Mouse (Mus musculus): ENCODE data around the gene Prmt3.

Prmt3 gene

DNA sequence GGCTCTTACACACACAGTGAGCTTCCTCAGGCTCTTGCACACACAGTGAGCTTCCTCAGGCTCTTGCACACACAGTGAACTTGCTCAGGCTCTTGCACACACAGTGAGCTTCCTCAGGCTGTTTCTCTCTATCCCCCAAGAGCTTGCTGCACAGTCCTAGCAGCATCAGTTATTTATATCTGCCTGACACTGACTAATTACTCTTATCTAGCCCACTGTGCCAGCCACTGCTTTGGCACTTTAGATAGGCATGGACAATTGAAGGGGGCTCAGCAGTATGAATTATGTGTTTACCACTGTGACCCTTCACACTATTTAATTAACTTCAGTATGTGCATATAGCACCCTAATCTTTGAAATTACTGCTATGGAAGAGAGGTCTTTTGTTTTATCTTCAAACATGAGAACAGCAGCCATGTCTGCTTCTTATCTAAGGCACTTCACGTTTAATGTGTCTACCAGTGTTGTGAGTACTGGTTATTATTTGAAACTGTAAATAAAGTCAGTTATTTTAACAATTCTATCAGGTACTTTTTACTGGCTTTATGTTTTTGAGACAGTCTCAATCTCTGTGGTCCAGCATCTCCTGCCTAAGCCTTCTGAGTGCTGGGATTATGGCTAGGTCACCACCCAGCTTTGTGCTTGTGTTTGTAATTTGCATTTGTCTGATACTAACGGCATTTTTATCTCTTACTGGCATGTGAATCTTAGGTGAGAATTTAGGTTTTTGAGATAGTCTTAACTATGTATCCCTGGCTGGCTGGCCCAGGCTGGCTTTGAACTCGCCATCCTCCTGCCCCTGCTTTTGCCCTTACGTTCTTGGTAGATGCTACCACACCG lies 75.4 kb downstream of the Prmt3 start:
- in situ Hi-C loops (cut with MboI, MseI) = no loop called here

DNA sequence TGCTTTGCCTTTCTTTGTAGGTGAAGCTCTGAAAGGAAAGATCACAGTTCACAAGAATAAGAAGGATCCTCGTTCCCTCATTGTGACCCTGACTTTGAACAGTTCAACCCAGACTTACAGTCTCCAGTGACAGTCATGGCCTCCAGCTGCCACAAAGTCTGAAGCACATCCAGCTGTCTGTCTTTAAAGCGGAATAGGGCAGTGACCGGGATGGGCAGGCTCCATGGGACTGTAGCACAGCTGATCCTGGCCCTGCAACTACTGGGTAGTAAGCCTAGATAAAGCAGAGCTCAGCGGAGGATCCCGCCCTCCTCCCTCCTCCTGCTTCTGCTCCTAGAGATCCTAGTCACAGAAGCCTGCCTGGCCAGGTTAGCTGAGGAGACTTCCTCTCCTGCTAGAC lies 79.2 kb downstream of the Prmt3 start:
- in situ Hi-C loops (cut with MboI, MseI) = no loop called here

DNA sequence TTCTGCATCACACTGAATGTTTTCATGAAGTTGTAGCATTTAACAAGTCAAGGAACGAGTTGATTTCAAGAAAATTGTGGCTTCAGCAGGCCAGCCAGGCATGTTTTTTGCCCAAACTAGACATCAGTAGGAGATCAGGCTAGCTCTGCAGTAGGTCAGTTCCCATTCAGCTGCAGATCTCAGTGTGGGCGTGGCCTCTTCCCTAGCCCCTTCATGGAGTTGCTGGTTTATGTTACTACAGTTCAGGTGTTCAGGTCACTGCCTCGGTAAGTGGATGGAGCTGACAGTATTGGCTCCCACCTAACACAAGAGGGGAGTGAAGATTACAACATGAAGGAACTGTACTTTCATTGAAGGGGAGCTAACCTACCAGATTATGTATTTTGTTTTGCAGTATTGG lies 80.1 kb downstream of the Prmt3 start:
- in situ Hi-C loops (cut with MboI, MseI) = no loop called here

DNA sequence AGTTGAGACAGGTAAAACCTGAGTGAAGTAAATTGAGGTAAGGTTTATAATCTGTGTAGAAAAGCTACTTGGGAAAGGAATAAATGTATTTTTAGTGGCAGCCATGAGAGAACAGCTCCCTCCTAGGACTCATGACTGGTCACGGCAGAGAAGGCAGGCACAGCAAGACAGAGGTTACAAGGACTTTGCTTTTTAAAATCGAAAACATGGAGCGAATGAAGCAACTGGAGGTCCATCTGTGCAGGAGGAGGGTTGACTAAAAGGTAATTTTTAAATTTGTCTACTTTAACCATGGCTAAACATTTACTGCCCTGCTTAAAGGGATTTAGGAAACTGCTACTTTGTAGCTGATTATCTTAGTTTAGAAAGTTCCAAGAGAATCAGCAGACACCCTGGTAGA lies 81.7 kb downstream of the Prmt3 start:
- in situ Hi-C loops (cut with MboI, MseI) = no loop called here

DNA sequence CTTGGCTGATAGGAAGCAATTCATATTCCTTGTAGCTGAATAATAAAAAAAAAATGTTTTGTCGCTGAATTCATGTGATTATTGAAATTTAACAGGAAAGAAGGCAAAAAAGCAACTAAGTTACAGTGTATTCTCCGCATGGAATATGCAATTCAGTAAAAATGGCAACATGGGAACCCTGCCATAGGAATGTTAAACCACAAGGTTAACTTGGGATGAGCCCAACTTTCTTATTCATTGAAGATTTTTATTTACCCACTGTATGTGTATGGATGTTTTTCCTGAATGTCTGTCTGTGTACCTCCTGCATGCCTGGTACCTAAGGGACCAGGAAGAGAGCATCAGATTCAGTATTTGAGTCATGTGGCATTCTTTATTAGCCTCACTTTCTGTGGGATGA lies 83.0 kb downstream of the Prmt3 start:
- in situ Hi-C loops (cut with MboI, MseI) = no loop called here

DNA sequence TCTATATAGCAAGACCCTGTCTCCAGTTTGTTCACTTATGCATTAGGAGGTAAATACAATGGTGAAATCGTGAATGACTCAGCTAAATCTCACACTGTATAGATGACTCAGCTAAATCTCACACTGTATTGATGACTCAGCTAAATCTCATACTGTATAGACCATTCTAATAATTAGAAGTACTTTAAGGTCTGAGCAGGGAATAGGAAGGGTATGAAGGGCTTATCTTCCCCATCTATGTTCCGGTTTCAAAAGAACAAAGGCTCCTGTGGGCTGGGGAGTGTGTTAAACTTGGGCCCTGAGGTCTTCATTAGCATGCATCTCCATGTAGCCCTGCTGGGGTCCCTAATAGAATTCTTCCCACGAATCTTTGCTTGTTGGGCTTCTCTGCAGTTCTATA lies 85.6 kb downstream of the Prmt3 start:
- in situ Hi-C loops (cut with MboI, MseI) = no loop called here

DNA sequence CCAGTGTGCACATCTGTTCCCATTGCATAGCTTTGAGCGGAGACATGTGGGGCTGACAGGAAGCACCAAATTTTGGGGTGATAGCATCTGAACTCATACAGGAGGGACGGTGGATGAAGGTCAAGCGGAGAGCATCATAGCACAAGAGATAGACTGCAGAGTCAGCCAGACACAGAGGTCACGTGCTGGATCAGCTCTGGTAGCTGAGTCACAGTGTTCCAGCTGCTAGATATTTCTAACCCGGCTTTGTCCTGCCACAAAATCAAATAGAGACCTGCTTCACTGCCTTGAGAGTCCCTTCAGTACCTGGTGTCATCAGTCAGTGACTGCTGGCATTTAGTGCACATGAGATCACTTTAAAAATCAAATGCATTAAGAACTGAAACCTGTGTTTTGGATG lies 91.5 kb downstream of the Prmt3 start:
- in situ Hi-C loops (cut with MboI, MseI) = no loop called here

DNA sequence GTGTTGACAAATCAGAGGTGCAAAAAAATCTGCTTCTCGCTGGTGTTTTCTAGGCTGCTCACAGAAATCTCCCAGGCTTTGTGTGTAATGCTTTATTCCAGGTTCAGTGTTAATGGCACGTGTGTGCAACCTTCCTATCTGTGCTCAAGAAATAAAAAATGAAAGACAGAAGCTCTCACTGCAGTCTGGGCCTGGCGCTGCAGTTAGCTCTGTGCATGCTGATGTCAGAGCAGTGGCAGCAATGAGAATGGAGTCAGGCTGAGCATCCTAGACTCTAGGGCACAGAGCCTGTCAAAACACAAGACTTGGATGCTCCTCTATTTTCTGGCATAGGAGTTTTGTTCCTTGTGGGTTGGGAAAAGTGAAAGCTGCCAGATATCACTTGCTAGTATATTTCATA lies 92.1 kb downstream of the Prmt3 start:
- in situ Hi-C loops (cut with MboI, MseI) = no loop called here

DNA sequence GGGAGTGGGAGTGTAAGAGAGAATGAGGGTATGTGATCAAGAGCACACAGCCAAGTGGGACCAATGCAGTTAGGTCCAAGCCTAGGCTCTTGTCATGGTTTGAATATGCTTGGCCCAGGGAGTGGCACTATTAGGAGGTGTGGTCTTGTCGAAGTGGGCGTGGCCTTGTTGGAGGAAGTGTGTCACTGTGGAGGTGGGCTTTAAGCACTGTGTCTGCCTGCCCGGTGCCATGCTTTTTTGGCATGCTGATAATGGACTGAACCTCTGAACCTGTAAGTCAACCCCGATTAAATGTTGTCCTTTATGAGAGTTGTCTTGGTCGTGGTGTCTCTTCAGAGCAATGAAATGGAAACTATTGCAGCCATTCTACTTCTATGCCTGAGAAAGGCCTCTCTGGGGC lies 99.2 kb downstream of the Prmt3 start:
- in situ Hi-C loops (cut with MboI, MseI) = no loop called here

DNA sequence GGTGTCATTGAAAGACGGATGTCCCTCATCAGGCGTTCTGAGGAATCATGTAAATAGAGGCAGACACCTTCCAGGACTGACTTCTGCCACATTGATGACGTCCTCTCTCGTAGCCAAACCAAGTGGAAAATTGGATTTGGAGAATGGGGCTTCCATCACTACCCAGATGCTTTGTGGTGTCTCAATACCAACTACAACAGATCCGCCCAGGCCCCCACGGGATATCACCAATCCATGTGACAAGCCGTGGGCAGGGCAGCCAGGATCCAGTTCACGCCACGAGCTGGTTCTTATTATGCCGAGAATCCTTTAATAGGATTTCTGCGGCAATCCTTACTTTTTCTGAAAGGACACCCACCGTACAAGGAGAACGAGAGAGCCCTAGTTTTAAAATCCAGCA lies 100.9 kb downstream of the Prmt3 start:
- in situ Hi-C loops (cut with MboI, MseI) = no loop called here

DNA sequence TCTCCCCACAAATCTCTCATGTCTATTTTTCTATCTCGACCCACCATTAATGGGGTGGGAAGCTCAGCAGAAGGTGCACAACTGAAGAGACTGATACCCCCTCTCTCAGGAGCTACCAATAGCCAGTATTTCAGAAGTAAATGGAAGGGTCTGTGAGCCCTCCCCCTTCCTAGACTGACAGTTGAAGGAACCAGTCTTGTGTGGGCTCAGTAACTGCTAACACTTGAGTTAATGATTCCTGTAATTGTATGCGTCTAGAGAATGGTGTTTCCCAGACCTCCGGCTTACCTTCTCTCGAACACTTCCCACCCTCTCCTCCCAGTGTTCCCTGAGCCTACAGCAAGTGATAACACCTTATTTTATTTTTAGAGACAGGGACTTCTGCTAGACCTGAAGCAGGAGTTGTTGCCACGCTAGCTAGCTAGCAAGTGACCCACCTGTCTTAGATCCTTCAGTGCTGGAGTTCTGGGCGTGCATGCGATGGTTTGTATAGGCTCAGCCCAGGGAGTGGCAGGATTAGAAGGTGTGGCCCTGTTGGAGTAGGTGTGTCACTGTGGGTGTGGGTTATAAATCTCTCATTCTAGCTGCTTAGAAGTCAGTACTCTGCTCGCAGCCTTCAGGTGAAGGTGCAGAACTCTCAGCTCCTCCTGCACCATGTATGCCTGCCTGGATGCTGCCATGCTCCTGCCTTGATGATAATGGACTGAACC lies 102.0 kb downstream of the Prmt3 start:
- in situ Hi-C loops (cut with MboI, MseI) = no loop called here

DNA sequence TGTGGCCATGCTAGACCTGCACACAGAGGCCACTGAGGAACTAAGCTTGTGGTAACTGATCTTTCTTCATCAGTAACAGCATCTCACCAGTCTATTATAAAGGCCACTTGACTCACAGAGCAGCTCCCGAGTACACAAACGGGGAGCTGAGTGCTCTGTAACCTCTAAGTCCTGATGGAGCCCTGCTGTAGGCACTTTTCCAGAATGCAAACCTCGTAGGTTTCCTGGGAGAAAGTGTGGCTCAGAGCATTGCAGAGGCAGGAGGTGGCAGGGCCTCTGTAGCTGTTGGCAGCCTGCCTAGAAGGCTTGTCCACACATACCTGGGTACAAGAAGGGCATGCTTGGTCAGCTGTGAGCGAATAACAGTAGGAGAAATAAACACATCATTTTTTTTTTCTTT lies 104.1 kb downstream of the Prmt3 start:
- in situ Hi-C loops (cut with MboI, MseI) = no loop called here

DNA sequence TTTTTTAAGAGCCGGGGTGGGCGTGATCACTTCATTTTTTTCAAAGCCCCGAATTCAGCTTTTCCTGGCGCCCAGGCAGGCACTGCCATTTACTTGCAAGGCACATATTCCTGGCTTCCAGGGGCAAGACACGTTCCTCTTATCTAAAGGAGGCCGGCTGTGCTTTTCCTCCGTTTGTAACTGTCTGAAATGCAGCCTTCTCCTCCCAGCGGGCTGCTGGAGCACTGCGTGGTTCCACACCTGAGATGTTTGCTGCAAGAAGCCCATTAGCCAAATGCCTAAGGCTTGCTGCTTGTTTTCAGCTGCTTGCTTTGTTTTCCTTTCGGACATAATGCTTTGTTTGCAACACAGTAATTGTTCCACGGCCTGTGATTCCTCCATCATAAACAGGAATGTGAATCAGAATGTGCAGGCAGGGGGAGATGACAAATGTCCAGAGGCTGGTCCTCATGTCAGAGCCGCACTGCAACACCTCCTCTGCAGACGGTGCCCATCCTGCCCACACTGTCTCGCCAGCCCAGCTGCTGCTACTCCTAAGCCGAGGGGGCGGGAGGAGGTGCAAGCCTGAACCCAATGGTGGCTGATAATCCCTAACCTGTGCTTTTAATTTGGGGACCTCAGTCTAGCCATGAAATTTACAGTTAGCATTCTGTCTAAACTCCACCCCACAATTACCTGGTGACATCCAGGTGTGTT lies 104.7 kb downstream of the Prmt3 start:
- in situ Hi-C loops (cut with MboI, MseI) = no loop called here

DNA sequence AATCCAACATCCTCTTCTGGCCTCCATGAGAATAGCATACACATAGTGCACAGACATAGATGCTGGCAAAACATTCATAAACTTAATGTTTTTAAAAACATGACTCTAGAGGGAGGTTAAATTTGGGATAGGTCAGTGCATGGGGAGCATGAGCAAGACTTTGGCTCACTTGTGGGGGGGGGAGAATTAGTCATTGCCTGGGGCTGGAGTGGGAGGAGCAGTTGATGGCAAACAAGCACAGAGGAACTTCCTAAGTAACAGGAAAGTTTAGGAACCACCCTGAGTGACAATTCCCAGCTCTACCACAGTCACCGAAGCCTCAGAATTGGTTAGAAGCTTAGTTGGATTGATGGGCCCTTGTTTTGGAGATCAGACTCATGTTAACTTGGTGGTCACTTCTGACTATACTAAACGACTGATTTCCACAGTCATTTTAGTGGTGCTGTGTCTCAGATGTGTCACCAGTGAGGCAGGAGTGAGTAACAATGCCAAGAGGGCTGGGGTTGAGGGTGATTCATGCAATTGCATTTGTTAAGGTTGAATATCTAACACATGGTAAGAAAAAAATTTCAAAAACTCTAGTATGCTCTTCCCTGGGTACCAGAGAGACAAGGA lies 109.7 kb downstream of the Prmt3 start:
- in situ Hi-C loops (cut with MboI, MseI) = no loop called here

DNA sequence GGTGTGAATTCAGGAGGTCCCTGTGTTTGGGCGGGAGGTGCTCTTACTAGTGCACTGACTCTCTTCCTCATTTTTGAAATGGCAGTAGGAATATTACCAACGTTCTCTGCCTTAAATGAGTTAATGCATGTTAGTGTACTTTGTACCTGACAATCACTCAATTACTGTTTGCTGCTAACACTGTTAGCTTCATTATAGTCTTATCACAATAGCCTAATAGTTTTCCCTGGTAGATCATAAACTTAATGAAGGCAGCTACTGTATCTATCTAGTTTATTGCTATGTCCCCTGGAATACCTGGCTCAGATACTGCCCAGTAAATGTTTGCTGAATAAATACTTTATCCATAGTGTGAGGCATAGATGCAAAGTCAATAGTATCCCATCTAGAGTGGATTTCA lies 116.6 kb downstream of the Prmt3 start:
- in situ Hi-C loops (cut with MboI, MseI) = no loop called here

DNA sequence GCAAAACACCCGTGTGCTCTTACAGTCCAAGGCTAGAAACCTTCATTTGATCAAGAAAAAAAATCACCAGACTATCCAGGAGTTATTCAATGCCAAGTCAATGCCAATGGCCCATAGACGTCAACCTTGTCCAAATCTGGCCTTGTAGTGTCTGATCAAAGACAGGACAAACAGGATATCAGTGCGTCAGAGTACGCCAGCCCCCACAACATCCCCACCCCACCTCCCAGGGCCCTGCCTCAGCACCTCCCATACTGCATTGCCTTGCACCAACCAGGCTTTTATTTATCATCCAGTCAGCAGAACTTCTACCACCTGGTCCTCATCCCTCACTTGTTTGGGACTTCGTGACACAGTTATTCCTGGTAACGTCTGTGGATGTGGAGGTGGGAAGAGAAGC lies 117.2 kb downstream of the Prmt3 start:
- in situ Hi-C loops (cut with MboI, MseI) = no loop called here

DNA sequence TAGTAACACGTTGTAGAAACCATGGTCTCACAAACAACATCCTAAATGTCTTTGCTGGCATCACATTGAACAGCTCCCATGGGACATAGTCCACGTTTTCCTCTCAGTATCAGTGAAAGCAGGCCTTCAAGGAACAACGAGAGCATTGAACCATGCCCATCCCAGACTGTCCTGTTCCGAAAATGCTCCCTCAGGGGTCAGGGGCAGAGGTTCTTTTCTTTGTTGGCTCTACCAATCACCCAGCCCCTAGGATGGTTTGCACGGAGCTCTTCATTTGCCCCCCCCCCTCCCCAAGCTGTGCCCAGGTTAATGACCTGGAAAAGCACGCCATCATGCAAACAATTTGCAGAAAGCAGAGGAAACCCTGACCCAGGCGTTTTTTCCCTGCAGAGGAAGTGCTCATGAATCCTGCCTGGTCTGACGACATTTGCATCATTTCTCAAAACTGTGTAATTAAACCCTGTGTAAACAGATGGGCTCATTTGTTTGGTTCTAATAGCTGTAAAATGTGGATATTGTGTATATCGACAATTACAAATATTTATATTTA lies 123.9 kb downstream of the Prmt3 start:
- in situ Hi-C loops (cut with MboI, MseI) = no loop called here

DNA sequence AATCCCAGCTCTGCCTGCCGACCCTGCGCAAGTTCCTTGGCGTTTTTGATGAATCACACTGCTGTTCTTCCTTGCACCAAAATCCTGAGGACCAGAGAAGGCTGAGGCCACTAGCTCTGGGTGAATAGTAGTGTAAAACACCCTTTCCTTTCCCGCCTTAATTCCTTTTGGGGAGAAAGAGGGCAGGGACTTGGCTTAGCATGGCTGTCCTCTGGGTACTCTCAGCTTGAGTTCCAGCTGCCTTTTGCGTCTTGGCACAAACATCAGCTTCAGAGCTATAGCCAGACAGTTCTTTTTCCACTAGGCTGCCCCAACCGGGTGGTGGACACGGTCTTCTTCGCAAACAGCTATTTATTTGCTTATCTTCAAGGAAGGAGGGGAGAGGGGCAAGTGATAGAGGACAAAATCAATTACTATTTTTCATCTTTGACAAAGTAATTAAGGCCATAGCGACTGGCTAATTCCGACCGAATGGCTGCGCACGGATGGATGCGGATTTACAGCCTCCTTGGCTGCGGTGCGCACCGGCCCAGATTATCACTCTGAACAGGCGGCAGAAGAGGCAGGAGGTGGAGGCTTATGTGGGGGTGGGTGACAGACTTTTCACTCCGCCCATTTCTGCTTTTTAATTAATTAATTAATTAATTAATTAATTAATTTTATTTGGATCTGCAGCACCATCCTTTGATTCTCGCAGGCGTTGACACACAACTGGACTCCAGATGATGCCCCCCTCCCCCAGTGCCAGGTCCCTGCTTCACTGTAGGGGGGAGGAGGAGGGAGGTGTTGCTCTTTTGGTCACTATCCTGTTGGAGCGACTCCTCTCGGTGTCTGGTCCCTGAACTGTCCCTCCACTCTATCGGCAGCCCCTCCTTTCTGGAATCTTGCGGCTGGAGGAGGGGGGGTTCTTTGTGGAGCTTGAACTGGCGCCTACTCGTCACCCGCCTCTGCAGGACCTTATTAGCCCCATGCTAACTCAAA lies 129.3 kb downstream of the Prmt3 start:
- in situ Hi-C loops (cut with MboI, MseI) = no loop called here

All from T-helper 1 cell (primary cell).